Mouse (Mus musculus) C2C12 (cell line): ENCODE measurements around the gene Crtac1.

ENCODE experiments used
- CEBPB ChIP-seq: IDR thresholded peaks from one replicate; pipeline ENCODE4 v1.6.1; 2011; ENCODE audit warnings: low read depth, mild to moderate bottlenecking, control low read depth, moderate library complexity
- CTCF ChIP-seq: IDR thresholded peaks from one replicate; pipeline ENCODE4 v1.5.1; 2011; ENCODE audit not compliant: control insufficient read depth, insufficient read depth, insufficient read length
- MAX ChIP-seq: IDR thresholded peaks from one replicate; pipeline ENCODE4 v1.6.1; 2011; ENCODE audit warnings: mild to moderate bottlenecking, control low read depth
- MYOD1 ChIP-seq: IDR thresholded peaks from one replicate; pipeline ENCODE4 v1.6.1; 2011; ENCODE audit warnings: low read depth; ENCODE audit not compliant: control insufficient read depth, insufficient read length

DNA sequence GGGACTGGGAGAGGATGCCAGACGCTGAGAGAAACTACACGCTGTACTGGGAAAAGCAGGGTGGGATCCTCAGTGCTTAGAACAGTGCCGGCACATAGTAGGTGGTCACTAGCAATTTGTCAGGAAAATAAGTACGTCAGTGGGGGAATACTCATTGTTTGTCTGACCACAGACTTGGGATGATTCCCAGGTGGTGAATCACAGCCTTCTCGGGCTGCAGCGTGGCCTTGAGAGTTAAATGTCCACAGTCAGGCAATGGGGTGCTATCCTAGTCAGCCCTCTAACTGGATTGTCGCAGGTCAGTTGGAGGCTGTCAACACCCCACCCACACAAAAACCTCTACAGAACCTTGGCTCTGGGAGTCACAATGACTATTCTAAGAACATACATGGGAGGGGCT is 100.1 kb downstream of the Crtac1 start:
- no peak for TF ChIP-seq MAX
- TF ChIP-seq CEBPB: no peak
- no peak for TF ChIP-seq CTCF
- no peak for TF ChIP-seq MYOD1
